In the genomic region with DNA sequence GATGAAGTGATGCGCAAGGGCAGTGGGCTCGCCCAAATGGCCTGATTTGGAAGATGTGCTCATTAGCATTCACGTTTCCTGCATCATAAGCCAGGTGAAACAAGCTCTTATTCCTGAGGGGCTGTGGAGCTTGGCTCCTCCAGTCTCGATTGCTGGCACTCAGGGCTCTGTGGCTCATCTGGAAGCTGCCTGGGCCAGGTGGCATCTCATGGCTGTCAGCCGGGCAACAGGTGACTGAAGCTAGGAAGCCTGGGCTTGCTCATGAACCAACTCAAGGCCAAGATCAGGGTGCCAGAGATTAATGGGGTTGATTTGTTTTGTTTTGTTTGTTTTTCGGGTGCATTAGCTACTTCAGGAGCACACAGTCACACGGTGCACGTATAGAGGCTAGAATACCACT, we compare ENCODE assay signal across 21 mouse cellular contexts. TPM values are rescaled to one million over a fixed set of nuclear protein-coding genes. Genes with fewer than 3 reads are reported as not detected.
DNase-seq lines count a peak whose midpoint lies in the region; ATAC-seq lines count a peak whose summit lies in the region.
"Had no signal": no experiment of that assay in that cellular context is flagged by ENCODE, and none has a peak within 500 bp of the region (broad histone marks: within the 10 kb centered on the region; RNA-seq: fewer than 3 reads in every experiment).

No protein-coding gene starts in this region.

- peak; percentile 33 for DNase-seq in cerebellum, adult 11 months
- peak; percentile 22 for DNase-seq in left cerebral cortex, postnatal 4 days
- DNase-seq in left cerebral cortex, postnatal 36 days (ENCODE audit: low spot score in 2 of 2), result no peak
- peak; percentile 77 to 78 for DNase-seq in cerebellum, postnatal 10 days
- no peak for DNase-seq in embryo, embryonic 10 days (ENCODE audit: low spot score)
- DNase-seq in gastrocnemius, adult 18-20 months (ENCODE audit: low spot score), result no peak
- DNase-seq: adrenal gland, adult 2 months; adrenal gland, postnatal 25 days; B cell, adult 2 months; forebrain, postnatal 0 days; gastrocnemius, adult 2 months; gastrocnemius, postnatal 25 days; kidney, adult 2 months had no signal

- no peak for ATAC-seq in cerebellum, adult (ENCODE audit: insufficient number of reproducible peaks, low FRiP score, low TSS enrichment)
- ATAC-seq: activated CD4-positive, CD25-positive, alpha-beta regulatory T cell, adult 4 months; CD4-positive, CD25-positive, alpha-beta regulatory T cell, adult 4 months; forebrain, postnatal 0 days; intestine, embryonic 16.5 days; Patski had no signal

- intact Hi-C loops in left cerebral cortex, postnatal 4 days (cut with DNase I), result no loop called here
- intact Hi-C loops in left cerebral cortex, postnatal 36 days (cut with DNase I), result no loop called here

RNA-seq across cellular contexts. Expression of gene Selenos, which starts 13.2 kb away (rescaled TPM):
- total RNA-seq in left cerebral cortex, postnatal 4 days (2021), result 10 to 100 TPM; 41.2 to 41.9 TPM
- total RNA-seq in left cerebral cortex, postnatal 36 days (2021), result 10 to 100 TPM; 47.7 to 54.5 TPM
- 10 to 100 TPM; 32.0 to 32.5 TPM for total RNA-seq in gastrocnemius, adult 18-20 months (2021)

RNA-seq across cellular contexts. Expression of gene Chsy1, which starts 16.7 kb away (rescaled TPM):
- total RNA-seq in left cerebral cortex, postnatal 4 days (2021), result 10 to 100 TPM; 32.3 to 35.3 TPM
- total RNA-seq in left cerebral cortex, postnatal 36 days (2021), result 10 to 100 TPM; 15.4 to 16.2 TPM
- 1 to 10 TPM; 3.1 to 3.8 TPM for total RNA-seq in gastrocnemius, adult 18-20 months (2021)

RNA-seq across cellular contexts. Expression of gene Snrpa1, which starts 33.9 kb away (rescaled TPM):
- total RNA-seq in left cerebral cortex, postnatal 4 days (2021), result 10 to 100 TPM; 52.3 to 58.9 TPM
- 10 to 100 TPM; 32.1 to 36.7 TPM for total RNA-seq in left cerebral cortex, postnatal 36 days (2021)
- 10 to 100 TPM; 17.1 to 17.6 TPM for total RNA-seq in gastrocnemius, adult 18-20 months (2021)

RNA-seq across cellular contexts. Expression of gene Gm45213, which starts 49.3 kb away (rescaled TPM):
- total RNA-seq in left cerebral cortex, postnatal 4 days (2021), result not detected
- not detected for total RNA-seq in left cerebral cortex, postnatal 36 days (2021)
- not detected for total RNA-seq in gastrocnemius, adult 18-20 months (2021)
- total RNA-seq: adrenal gland, adult 2 months; adrenal gland, postnatal 25 days; forebrain, postnatal 0 days; gastrocnemius, adult 2 months; gastrocnemius, postnatal 25 days; granulocyte monocyte progenitor cell, adult 5-6 weeks; heart, adult 8-10 months; heart, postnatal 25 days had no signal

Comparison
In these comparisons a context has a peak if more than half of its experiments do, and no peak if none do; other contexts are left out.
1. DNase-seq: peak in cerebellum, adult 11 months (single experiment), left cerebral cortex, postnatal 4 days (single experiment) and cerebellum, postnatal 10 days (2 of 2); none in left cerebral cortex, postnatal 36 days (0 of 2), embryo, embryonic 10 days (single experiment) and gastrocnemius, adult 18-20 months (single experiment).